Mouse (Mus musculus) bone marrow, adult 2 months (tissue): ENCODE measurements around the gene Rabgap1l.

ENCODE experiments used
- CTCF ChIP-seq: fragments of 200-500 bp; IDR thresholded peaks from 2 replicates; pipeline ENCODE4 v1.5.1; 2011; ENCODE audit warnings: low read length, control low read depth; ENCODE audit not compliant: control insufficient read depth, insufficient read depth
- POLR2A ChIP-seq: fragments of 200-500 bp; IDR thresholded peaks from 2 replicates; pipeline ENCODE4 v1.6.1; 2011; ENCODE audit warnings: low read depth, mild to moderate bottlenecking, control low read depth, low read length, borderline replicate concordance; ENCODE audit not compliant: control insufficient read depth

GRCm38 (mm10) chr1:160606425-160606824 lies 186.6 kb downstream of the Rabgap1l start:
- no peak for TF ChIP-seq CTCF
- no peak for TF ChIP-seq POLR2A
